Mouse (Mus musculus) heart, embryonic 12.5 days (tissue): ENCODE results near the gene Tmem44. TPM values are rescaled to one million over a fixed set of nuclear protein-coding genes. Genes with fewer than 3 reads are reported as not detected.
A peak's percentile ranks its signal among the peaks of the same experiment; 100 is the strongest.

Experiments
- ATAC-seq: fragments of 200-750 bp; cut with Nextera tagmentation; 2 replicates; pipeline ENCODE4 v1.8.0; 2017; ENCODE audit warnings: moderate TSS enrichment, moderate library complexity; ENCODE audit not compliant: insufficient number of reproducible peaks, low FRiP score
- H3K27ac ChIP-seq: fragments of 300-500 bp; sonication (generic); 2 replicates; pipeline ENCODE4 v1.5.1; 2016; ENCODE audit warnings: mild to moderate bottlenecking, moderate library complexity; ENCODE audit not compliant: poor library complexity, severe bottlenecking
- H3K27me3 ChIP-seq: fragments of 300-500 bp; sonication (generic); replicated peaks from 2 replicates; pipeline ENCODE4 v1.6.1; 2016; ENCODE audit warnings: mild to moderate bottlenecking, moderate library complexity
- H3K36me3 ChIP-seq: fragments of 300-500 bp; sonication (generic); 2 replicates; pipeline ENCODE4 v1.6.1; 2016; ENCODE audit warnings: mild to moderate bottlenecking, moderate library complexity
- H3K4me1 ChIP-seq: fragments of 300-500 bp; sonication (generic); replicated peaks from 2 replicates; pipeline ENCODE4 v1.6.1; 2016; ENCODE audit warnings: mild to moderate bottlenecking
- H3K4me2 ChIP-seq: fragments of 300-500 bp; sonication (generic); 2 replicates; pipeline ENCODE4 v1.6.1; 2016; ENCODE audit warnings: mild to moderate bottlenecking, moderate library complexity
- H3K4me3 ChIP-seq: fragments of 300-500 bp; sonication (generic); 2 replicates; pipeline ENCODE4 v1.5.1; 2016; ENCODE audit warnings: mild to moderate bottlenecking
- H3K9ac ChIP-seq: fragments of 300-500 bp; sonication (generic); 2 replicates; pipeline ENCODE4 v1.6.1; 2016; ENCODE audit warnings: mild to moderate bottlenecking, moderate library complexity
- H3K9me3 ChIP-seq: fragments of 300-500 bp; sonication (generic); replicated peaks from 2 replicates; pipeline ENCODE4 v1.6.1; 2016; ENCODE audit warnings: mild to moderate bottlenecking, moderate library complexity
- WGBS: fragments of 180-500 bp; shearing (Covaris S2); methylation state at CpG from one replicate; pipeline ENCODE4 v1.1.7; 2016; 5-methylcytosine and 5-hydroxymethylcytosine counted together
- polyA plus RNA-seq: library from polyadenylated mRNA; unstranded; fragments of >200 nt; fragmentation: Nextera tagmentation; extraction: Ambion mirVana; gene quantifications from 2 replicates; pipeline ENCODE4 v1.2.1, GENCODE M21; 2016

Tmem44 gene
- polyA plus RNA-seq, 1 experiment from 2014 or later, result 23.8 TPM

GRCm38 (mm10) chr16:30516993-30517392, 33.6 kb downstream of the Tmem44 start:
- 0 out of 2 replicates have a peak, but pooled peaks cover 5% of the 10 kb centered on the region for H3K9me3 ChIP-seq
- ATAC-seq, result no peak
- 87% methylated on average over 9 of the region's 9 CpGs for WGBS

GRCm38 (mm10) chr16:30515418-30515817, 35.2 kb downstream of the Tmem44 start:
- H3K9me3 ChIP-seq, result 0 out of 2 replicates have a peak, but pooled peaks cover 5% of the 10 kb centered on the region
- no peak overlapping the region for H3K4me2 ChIP-seq
- H3K36me3 ChIP-seq, result peaks cover 12% of the 10 kb centered on the region; the same call in 1 of the 2 replicates
- no peak for ATAC-seq
- no peaks in the 10 kb centered on the region for H3K27me3 ChIP-seq
- no peak overlapping the region for H3K27ac ChIP-seq
- H3K4me1 ChIP-seq, result peaks cover 61% of the 10 kb centered on the region
- no peak overlapping the region for H3K9ac ChIP-seq
- no peak overlapping the region for H3K4me3 ChIP-seq
- WGBS, result 67% methylated on average over 12 of the region's 12 CpGs

More at GRCm38 (mm10) chr16:30516993-30517392, 33.6 kb downstream of the Tmem44 start:
- no peak overlapping the region for H3K9ac ChIP-seq
- peaks cover 13% of the 10 kb centered on the region; the same call in 1 of the 2 replicates for H3K36me3 ChIP-seq
- no peak overlapping the region for H3K4me3 ChIP-seq
- peaks cover 51% of the 10 kb centered on the region for H3K4me1 ChIP-seq
- no peak overlapping the region for H3K27ac ChIP-seq
- no peak overlapping the region for H3K4me2 ChIP-seq
- H3K27me3 ChIP-seq, result no peaks in the 10 kb centered on the region

- Histone ChIP-seq H3K9ac (0 out of 2 replicates have a peak overlapping the region, but pooled peaks have one; percentile 29), H3K4me2 (peak overlapping the region; percentile 22; the same call in 1 of the 2 replicates), H3K4me1 (peaks cover 53% of the 10 kb centered on the region), H3K9me3 (0 out of 2 replicates have a peak, but pooled peaks cover 5% of the 10 kb centered on the region), H3K27ac (peak overlapping the region; percentile 66), H3K36me3 (peaks cover 12% of the 10 kb centered on the region; the same call in 1 of the 2 replicates), H3K27me3 (peaks cover 6% of the 10 kb centered on the region; the same call in 1 of the 2 replicates), H3K4me3 (no peak overlapping the region)
- WGBS, result 50% methylated on average over 20 of the region's 20 CpGs
- ATAC-seq, result peak; percentile 9; the same call in 1 of the 2 replicates
These were observed 37.3 kb downstream of the Tmem44 start for GRCm38 (mm10) chr16:30513050-30514024.

GRCm38 (mm10) chr16:30512375-30513049, 38.1 kb downstream of the Tmem44 start:
- H3K27ac ChIP-seq, result peak overlapping the region; percentile 66
- H3K9ac ChIP-seq, result 0 out of 2 replicates have a peak overlapping the region, but pooled peaks have one; percentile 29
- peaks cover 45% of the 10 kb centered on the region for H3K4me1 ChIP-seq
- H3K4me2 ChIP-seq, result peak overlapping the region; percentile 22
- 0 out of 2 replicates have a peak, but pooled peaks have one; percentile 10 for ATAC-seq
- peaks cover 12% of the 10 kb centered on the region; the same call in 1 of the 2 replicates for H3K36me3 ChIP-seq
- no peak overlapping the region for H3K4me3 ChIP-seq
- WGBS, result 31% methylated on average over 8 of the region's 8 CpGs
- 0 out of 2 replicates have a peak, but pooled peaks cover 5% of the 10 kb centered on the region for H3K9me3 ChIP-seq
- peaks cover 6% of the 10 kb centered on the region; the same call in 1 of the 2 replicates for H3K27me3 ChIP-seq

- Histone ChIP-seq H3K4me3 (peak overlapping the region; percentile 67), H3K27me3 (peaks cover 6% of the 10 kb centered on the region; the same call in 1 of the 2 replicates), H3K4me2 (peak overlapping the region; percentile 74), H3K4me1 (peaks cover 46% of the 10 kb centered on the region), H3K9me3 (0 out of 2 replicates have a peak, but pooled peaks cover 5% of the 10 kb centered on the region), H3K27ac (peak overlapping the region; percentile 97), H3K36me3 (peaks cover 12% of the 10 kb centered on the region; the same call in 1 of the 2 replicates), H3K9ac (peak overlapping the region; percentile 87)
- no peak for ATAC-seq
- 81% methylated on average over 13 of the region's 13 CpGs for WGBS
These were observed 38.9 kb downstream of the Tmem44 start for GRCm38 (mm10) chr16:30511563-30512340.

- 4% methylated on average over 44 of the region's 44 CpGs for WGBS
- Histone ChIP-seq H3K27ac (peak overlapping the region; percentile 97), H3K9me3 (0 out of 2 replicates have a peak, but pooled peaks cover 5% of the 10 kb centered on the region), H3K4me1 (peaks cover 52% of the 10 kb centered on the region), H3K4me2 (peak overlapping the region; percentile 74), H3K4me3 (peak overlapping the region; percentile 67), H3K27me3 (peaks cover 6% of the 10 kb centered on the region; the same call in 1 of the 2 replicates), H3K36me3 (peaks cover 7% of the 10 kb centered on the region; the same call in 1 of the 2 replicates), H3K9ac (peak overlapping the region; percentile 87)
- ATAC-seq, result peak; percentile 84
These were observed 39.9 kb downstream of the Tmem44 start for GRCm38 (mm10) chr16:30510504-30511451.

GRCm38 (mm10) chr16:30510091-30510490, 40.6 kb downstream of the Tmem44 start:
- Histone ChIP-seq H3K4me3 (peak overlapping the region; percentile 67), H3K9ac (peak overlapping the region; percentile 87), H3K27ac (peak overlapping the region; percentile 97; the same call in 1 of the 2 replicates), H3K36me3 (peaks cover under 1% of the 10 kb centered on the region; the same call in 1 of the 2 replicates), H3K27me3 (peaks cover 6% of the 10 kb centered on the region; the same call in 1 of the 2 replicates), H3K4me1 (peaks cover 58% of the 10 kb centered on the region), H3K4me2 (peak overlapping the region; percentile 74), H3K9me3 (no peaks in the 10 kb centered on the region)
- WGBS, result 42% methylated on average over 9 of the region's 9 CpGs
- ATAC-seq, result no peak

- no peak overlapping the region for H3K4me3 ChIP-seq
- ATAC-seq, result no peak
- WGBS, result 81% methylated on average over 12 of the region's 12 CpGs
- no peak overlapping the region for H3K9ac ChIP-seq
- H3K27ac ChIP-seq, result no peak overlapping the region
- no peak overlapping the region for H3K4me2 ChIP-seq
- H3K4me1 ChIP-seq, result peaks cover 57% of the 10 kb centered on the region
- peaks cover 6% of the 10 kb centered on the region; the same call in 1 of the 2 replicates for H3K27me3 ChIP-seq
- no peaks in the 10 kb centered on the region for H3K9me3 ChIP-seq
- H3K36me3 ChIP-seq, result no peaks in the 10 kb centered on the region
These were observed 41.3 kb downstream of the Tmem44 start for GRCm38 (mm10) chr16:30509340-30509739.

- no peak overlapping the region for H3K4me2 ChIP-seq
- H3K9me3 ChIP-seq, result no peaks in the 10 kb centered on the region
- H3K9ac ChIP-seq, result no peak overlapping the region
- H3K27me3 ChIP-seq, result peaks cover 6% of the 10 kb centered on the region; the same call in 1 of the 2 replicates
- ATAC-seq, result no peak
- WGBS, result 81% methylated on average over 9 of the region's 9 CpGs
- H3K27ac ChIP-seq, result no peak overlapping the region
- H3K36me3 ChIP-seq, result no peaks in the 10 kb centered on the region
- peaks cover 52% of the 10 kb centered on the region for H3K4me1 ChIP-seq
- no peak overlapping the region for H3K4me3 ChIP-seq
These were observed 41.9 kb downstream of the Tmem44 start for GRCm38 (mm10) chr16:30508738-30509137.
